Mouse (Mus musculus) adrenal gland, postnatal 25 days (tissue): ENCODE measurements around the gene Ehd3. TPM values are rescaled to one million over a fixed set of nuclear protein-coding genes. Genes with fewer than 3 reads are reported as not detected.
"Not testable (repeated sequence)": the region's sequence is repeated elsewhere in the genome, so short reads cannot be mapped to it uniquely, and the experiment has no call there.

ENCODE experiments used
- DNase-seq: peaks from one replicate; pipeline ENCODE4 v3.0.0; 2021; ENCODE audit warnings: mixed read lengths
- total RNA-seq: library from RNA; stranded (reverse); gene quantifications from 2 replicates; pipeline ENCODE4 v1.2.3, GENCODE M21; 2021

Ehd3 gene
- total RNA-seq, 1 experiment from 2014 or later: 72.0 TPM

GRCm38 (mm10) chr17:73826106-73826505 lies 22.2 kb downstream of the Ehd3 start:
- DNase-seq: no peak

DNA sequence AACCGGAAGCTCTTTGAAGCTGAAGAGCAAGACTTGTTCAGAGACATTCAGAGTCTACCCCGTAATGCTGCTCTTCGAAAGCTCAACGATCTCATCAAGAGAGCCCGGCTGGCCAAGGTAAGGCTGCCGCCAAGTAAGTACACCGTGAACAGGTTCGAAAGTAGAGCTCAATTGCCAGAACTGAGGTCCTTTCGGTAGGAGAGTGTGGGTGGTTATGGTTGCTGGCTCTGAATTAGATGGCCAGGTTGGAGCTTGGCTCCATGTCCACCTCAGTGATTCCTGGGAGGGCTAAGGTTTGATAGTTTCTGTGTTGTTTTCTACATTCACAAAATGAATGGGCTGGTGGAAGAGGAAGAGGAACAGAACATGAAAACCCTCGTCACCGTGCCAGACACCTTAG lies 23.5 kb downstream of the Ehd3 start:
- DNase-seq: no peak

GRCm38 (mm10) chr17:73830511-73830910 lies 26.6 kb downstream of the Ehd3 start:
- no peak for DNase-seq

DNA sequence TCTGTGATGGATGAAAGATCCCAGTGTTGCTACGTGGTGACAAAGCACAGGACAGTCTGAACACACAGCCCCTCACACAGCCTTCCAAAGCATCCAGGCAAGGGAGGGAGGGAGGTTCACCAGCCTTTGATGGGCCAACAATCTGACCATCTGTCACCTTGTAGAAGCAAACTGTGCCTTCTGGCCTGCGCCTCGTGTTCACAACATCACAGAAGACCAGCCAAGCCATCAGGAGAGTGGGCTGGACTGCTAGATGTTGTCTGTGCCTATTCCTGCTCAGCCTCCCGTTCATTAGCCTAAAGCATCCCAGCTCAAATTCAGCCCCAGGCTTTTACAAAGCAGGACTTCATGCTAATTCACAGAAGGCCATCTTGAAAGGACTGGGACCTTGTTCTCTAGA lies 27.5 kb downstream of the Ehd3 start:
- no peak for DNase-seq

- no peak for DNase-seq
Measured at GRCm38 (mm10) chr17:73832901-73833300, 29.0 kb downstream of the Ehd3 start.

GRCm38 (mm10) chr17:73833474-73833873 lies 29.5 kb downstream of the Ehd3 start:
- DNase-seq: no peak

GRCm38 (mm10) chr17:73836601-73837000 lies 32.7 kb downstream of the Ehd3 start:
- DNase-seq: no peak

- no peak for DNase-seq
Measured at GRCm38 (mm10) chr17:73837244-73837643, 33.3 kb downstream of the Ehd3 start.

DNA sequence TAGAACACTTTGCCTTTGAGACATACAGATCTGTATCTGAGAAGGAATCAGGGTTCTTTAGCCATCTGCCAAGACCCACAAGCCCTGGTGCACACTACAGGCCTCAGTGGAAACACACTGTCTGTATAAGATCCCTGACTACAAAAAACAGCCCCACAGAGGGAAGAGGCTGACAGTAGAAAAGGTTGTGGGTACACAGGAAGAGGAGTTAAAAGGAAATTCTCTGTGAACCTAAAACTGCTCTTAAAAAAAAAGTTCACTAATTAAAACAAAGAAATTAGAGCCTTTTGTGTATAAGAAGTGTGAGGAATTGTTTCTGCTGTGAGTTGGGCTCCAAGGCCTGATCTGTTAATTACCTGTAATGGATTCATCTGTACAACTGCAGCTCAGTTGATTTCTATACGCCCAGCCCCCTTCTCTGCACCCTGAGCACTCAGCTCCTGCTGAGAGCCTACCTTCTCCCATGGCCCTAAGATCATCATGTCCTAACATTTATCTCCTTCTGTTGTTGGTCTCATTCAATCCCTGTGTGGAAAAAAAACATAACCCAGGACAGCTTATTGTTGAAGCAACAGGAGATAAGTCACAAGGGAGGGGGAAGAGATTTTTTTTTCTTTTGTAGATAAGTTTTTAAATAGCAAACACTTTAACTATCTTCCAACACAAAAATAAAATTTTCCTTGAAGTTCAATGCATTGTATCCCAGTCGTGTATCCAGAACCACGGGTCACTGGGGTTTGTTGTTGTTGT lies 35.3 kb downstream of the Ehd3 start:
- no peak for DNase-seq

DNA sequence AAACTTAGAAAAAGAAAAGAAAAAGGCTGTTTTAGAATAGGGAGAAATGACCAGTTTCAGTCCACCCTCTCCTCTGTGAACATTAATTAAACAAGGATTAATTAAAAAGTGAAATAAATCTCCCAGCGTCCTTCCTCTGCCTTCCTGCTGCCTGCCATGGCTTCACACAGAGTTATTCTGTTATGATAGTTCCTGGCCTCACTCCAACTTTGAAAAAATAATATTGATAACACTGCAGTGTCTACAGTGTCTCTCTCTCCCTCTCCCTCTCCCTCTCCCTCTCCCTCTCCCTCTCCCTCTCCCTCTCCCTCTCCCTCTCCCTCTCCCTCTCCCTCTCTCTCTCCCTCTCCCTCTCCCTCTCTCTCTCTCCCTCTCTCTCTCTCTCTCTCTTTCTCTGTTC lies 35.9 kb downstream of the Ehd3 start:
- not testable (repeated sequence) for DNase-seq

DNA sequence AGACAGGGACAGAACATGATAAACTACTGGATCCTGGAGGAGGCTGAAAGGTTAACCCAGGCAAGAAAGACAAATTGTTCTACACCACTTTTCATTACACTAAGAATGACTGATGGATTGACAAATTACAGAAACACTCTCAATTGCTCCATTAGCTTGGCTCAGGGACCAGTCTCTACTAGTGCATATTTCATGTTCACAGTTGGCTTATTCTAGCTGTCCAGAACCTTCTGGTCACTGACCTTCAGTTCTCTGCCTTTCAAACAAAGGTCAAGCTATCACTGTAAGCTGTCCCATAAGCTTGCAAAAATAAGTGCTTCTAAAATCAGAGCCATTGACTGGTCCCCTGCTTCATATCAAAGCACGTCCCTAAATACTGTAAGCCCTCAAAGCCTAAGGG lies 39.0 kb downstream of the Ehd3 start:
- DNase-seq: no peak

DNA sequence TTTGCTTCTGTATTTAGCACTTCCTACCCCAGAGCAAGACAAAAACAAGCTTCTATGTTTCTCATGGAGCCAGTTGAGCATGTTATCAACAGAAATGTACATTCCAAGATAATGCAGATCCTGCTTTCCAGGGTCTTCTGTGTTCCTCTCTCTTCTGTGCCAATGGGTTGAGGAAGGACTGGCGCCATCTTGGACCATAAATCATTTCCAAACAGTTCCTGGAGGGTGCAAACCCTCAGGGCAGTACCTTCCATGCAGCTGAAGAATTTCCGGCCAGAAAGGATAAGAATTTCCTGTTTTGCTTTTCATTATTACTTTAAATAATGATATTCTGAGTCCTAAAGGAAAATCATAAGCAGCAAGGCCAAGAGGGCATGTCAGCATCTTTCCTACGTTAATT lies 41.7 kb downstream of the Ehd3 start:
- no peak for DNase-seq

DNA sequence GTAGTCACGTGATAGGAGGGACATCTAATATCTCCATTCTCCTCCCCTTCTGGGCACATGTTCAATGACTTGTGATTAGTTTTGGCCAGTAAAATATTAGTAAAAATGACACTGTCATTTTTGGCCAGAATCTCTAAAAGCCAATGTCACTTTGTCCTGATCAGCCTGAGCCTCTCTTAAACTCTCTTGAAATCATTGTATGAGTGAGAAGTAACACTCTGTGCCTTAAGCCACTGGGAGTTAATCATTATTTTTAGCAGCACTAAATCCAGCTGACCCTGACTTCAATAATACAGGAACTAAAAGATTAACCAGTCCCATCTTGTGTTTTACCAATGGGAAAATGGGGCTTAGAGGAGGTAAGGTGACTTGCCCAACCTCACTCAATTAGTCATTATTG lies 43.5 kb downstream of the Ehd3 start:
- no peak for DNase-seq

DNA sequence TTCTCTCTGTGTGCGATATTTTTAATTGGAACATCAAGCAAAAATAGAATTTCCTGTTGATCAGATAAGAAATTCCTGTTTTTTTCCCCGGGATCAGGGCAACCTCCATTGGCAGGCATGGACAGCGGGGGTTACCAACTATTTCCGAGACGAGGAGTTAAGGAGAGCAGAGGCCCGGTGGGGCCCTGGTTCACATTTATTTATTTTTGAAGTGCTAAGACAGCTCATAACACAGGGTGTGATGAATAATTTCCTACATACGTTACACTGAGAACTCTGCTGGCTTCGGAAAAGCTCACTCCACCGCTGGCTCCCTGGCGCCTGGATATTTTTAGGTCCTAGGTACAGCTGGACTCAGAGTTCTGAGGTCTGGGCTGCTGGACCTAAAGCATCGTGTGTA lies 49.1 kb downstream of the Ehd3 start:
- no peak for DNase-seq

DNA sequence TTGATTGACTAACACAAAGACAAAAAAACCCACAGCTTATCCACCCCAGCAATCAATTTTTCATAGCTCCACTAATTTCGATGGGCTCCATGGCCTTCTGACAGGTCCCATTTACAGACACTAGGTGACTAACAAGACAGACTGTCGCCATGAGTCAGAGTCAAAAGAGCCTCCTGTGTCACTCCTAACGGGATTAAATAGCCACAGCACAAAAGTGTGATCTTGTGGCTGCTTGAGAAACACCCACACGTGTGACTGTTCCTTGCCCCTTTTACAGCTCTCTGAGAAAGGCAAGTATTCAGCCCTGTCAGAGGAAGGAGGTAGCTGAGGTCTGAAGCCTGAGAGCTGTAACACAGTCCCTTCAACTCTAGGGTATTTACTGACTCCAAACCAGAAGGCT lies 49.8 kb downstream of the Ehd3 start:
- no peak for DNase-seq

GRCm38 (mm10) chr17:73869008-73869685 lies 65.2 kb downstream of the Ehd3 start:
- DNase-seq: no peak

DNA sequence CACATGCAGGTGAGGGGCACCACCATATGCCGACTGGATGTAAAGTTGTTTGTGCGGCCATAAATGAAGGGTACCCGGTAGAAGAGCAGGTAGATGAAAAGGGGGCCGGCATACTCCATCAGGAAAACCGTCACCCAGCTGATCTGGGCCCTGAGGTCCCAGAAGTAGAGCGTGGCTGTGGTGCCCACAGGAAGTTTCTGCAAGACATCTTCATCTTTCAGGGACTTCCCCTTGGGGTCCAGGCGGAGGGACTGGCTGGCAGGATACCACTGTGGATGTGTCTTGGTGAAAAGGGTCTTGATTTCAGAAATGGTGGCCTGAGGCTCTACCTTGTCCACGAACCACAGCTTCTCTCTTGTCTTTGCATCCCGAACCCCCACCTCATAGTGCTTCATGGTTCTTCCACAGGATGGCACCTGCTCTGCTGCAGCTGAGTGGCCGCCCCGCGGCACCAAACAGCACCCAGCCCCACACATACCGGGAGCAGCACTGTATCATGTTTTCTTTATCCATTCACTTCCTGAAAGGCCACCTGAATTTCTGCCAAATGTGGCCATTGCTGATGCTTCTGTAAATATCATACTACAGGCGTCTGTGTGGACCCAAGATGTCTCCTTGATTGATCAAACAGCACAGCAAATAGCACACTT lies 67.1 kb downstream of the Ehd3 start:
- no peak for DNase-seq

DNA sequence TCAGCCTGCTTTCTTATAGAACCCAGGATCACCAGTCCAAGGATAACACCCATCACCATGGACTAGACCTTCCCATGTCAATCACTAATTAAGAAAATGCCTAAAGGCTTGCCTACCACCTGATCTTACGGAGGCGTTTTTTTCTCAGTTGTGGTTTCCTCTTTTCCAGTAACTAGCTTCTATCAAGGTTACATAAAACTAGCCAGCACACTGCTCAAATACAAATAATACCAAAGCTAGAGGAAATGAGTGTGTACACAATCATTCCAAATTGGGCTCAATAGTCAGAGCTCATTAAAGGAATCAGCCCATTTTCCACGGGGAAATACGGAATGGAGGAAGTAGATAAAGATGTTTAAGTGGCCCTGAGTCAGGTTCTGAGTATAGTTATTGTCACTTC lies 71.3 kb downstream of the Ehd3 start:
- no peak for DNase-seq

- DNase-seq: no peak
Measured at GRCm38 (mm10) chr17:73875674-73876073, 71.7 kb downstream of the Ehd3 start.

DNA sequence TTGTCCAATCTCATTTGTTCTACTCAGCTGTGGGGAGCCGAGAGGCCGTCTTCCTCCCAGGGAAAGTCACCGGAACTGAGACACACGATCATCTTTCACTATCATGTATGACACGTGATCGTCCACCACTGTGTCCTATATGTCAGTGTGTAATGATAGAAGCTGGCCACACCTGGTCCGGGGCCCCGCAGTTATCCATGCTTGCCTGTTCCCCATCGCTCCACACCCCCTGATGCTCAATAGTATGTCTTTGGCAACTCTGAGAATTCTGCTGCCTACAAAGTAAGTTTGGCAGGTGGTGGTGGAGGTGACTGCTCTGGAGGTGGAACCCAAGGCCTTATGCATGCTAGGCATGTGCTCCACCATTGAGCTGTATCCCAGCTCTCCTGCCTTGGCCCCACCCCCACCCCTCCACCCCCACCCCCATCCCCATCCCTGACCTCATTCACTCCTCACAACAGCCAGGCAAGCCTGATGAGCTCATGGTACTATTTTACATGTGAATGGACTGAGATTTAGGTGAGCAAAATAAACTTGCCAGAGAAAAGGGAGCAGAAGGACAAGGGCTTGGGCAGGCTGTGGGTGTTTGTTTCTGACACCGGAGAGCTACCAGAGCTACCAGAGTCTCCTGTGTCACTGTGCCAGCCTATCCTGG lies 75.5 kb downstream of the Ehd3 start:
- DNase-seq: no peak

GRCm38 (mm10) chr17:73880286-73880685 lies 76.4 kb downstream of the Ehd3 start:
- no peak for DNase-seq

GRCm38 (mm10) chr17:73881295-73881694 lies 77.4 kb downstream of the Ehd3 start:
- no peak for DNase-seq
